Mouse (Mus musculus) bone marrow, adult 2 months (tissue): ENCODE measurements around the gene Kdm7a.

Experiments
- CTCF ChIP-seq: fragments of 200-500 bp; IDR thresholded peaks from 2 replicates; pipeline ENCODE4 v1.5.1; 2011; ENCODE audit warnings: low read length, control low read depth; ENCODE audit not compliant: control insufficient read depth, insufficient read depth
- POLR2A ChIP-seq: fragments of 200-500 bp; IDR thresholded peaks from 2 replicates; pipeline ENCODE4 v1.6.1; 2011; ENCODE audit warnings: low read depth, mild to moderate bottlenecking, control low read depth, low read length, borderline replicate concordance; ENCODE audit not compliant: control insufficient read depth

GRCm38 (mm10) chr6:39240956-39241355, 34.4 kb upstream of the Kdm7a start:
- TF ChIP-seq POLR2A (no peak), CTCF (no peak)
